Mouse (Mus musculus): Measurements from ENCODE around the gene 1600002K03Rik.

DNA sequence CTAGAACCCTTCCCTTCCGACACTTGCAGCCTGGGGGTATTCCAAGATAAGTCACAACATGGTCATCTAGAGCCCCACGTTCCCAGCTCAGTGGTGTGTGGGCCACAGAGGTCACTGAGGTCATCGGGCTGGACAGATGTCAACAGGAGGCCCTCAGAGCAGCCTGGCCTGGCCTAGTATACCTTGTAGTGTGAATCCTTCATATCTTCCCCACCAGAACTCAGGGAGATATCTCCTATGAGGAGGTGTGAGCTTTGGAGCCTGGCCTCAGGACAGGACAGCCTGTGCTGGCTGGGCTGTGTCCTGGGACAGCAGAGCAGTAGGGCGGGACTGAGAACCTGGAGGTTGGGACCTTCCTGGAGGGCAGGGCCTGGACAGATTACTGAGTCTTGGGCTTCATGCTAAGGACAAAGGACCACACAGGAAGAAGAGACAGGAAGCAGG is 26.2 kb upstream of the 1600002K03Rik start:
- no peak for TF ChIP-seq POLR2A (IDR thresholded peaks at IDR 0.05; ENCODE audit: borderline replicate concordance, extremely low read depth, insufficient read depth, insufficient read length, poor library complexity, severe bottlenecking)
- TF ChIP-seq CTCF (IDR thresholded peaks at IDR 0.05; ENCODE audit: borderline replicate concordance, extremely low read depth, insufficient read depth, insufficient read length) = no peak

Data from brain, embryonic 14.5 days (tissue).